ENCODE assay signal across 8 mouse cellular contexts in genomic region chr11:69012071-69012601, GRCm38 (mm10). TPM values are rescaled to one million over a fixed set of nuclear protein-coding genes. Genes with fewer than 3 reads are reported as not detected.
A peak's percentile ranks its signal among the peaks of the same experiment; 100 is the strongest.
DNase-seq lines count a peak whose midpoint lies in the region; ATAC-seq lines count a peak whose summit lies in the region.

No protein-coding gene starts in this region.

- peak; percentile 54 for ATAC-seq in common myeloid progenitor, adult 5-6 weeks (replicated peaks; ENCODE audit: low read depth, poor library complexity, severe bottlenecking)
- peak; percentile 63 for ATAC-seq in megakaryocyte progenitor cell, adult 5-6 weeks (replicated peaks; ENCODE audit: poor library complexity)

- peak; percentile 95 for DNase-seq in ZHBTc4 (ENCODE audit: low read depth, low spot score)
- DNase-seq in gastrocnemius, adult 8-10 months (ENCODE audit: low spot score in 2 of 2) = peak; percentile 77 to 84
- peak; percentile 94 for DNase-seq in induced T-regulatory cell, adult 2 months (ENCODE audit: low read depth)
- DNase-seq in left cerebral cortex, adult 9 months (ENCODE audit: low spot score in 2 of 2) = peak; percentile 80 to 91
- peak; percentile 75 for DNase-seq in right cerebral cortex, postnatal 14 days
- DNase-seq in urinary bladder, postnatal 36 days (ENCODE audit: low spot score in 2 of 2) = peak; percentile 82 to 88

RNA-seq across cellular contexts. Expression of gene Ctc1, which starts 3.6 kb away (rescaled TPM):
- total RNA-seq in common myeloid progenitor, adult 5-6 weeks (2017) = 18.0 and 30.8 TPM in 2 replicates
- 10 to 100 TPM; 10.1 to 12.7 (median 11.0) TPM for total RNA-seq in gastrocnemius, adult 8-10 months (2022)
- total RNA-seq in megakaryocyte progenitor cell, adult 5-6 weeks (2015) = 27.8 and 33.7 TPM in 2 replicates
- 21.2 and 27.2 TPM in 2 replicates for total RNA-seq in megakaryocyte progenitor cell, adult 5-6 weeks (2017)

RNA-seq across cellular contexts. Expression of gene Pfas, which starts 3.9 kb away (rescaled TPM):
- 50.5 and 57.2 TPM in 2 replicates for total RNA-seq in common myeloid progenitor, adult 5-6 weeks (2017)
- 1 to 10 TPM; 4.9 to 9.3 (median 7.4) TPM for total RNA-seq in gastrocnemius, adult 8-10 months (2022)
- 24.8 and 31.3 TPM in 2 replicates for total RNA-seq in megakaryocyte progenitor cell, adult 5-6 weeks (2015)
- 34.9 and 48.8 TPM in 2 replicates for total RNA-seq in megakaryocyte progenitor cell, adult 5-6 weeks (2017)

RNA-seq across cellular contexts. Expression of gene Aurkb, which starts 33.3 kb away (rescaled TPM):
- 89.5 and 121 TPM in 2 replicates for total RNA-seq in common myeloid progenitor, adult 5-6 weeks (2017)
- under 1 TPM in 1 of 4 experiments, not detected in 3; 0.35 TPM for total RNA-seq in gastrocnemius, adult 8-10 months (2022)
- total RNA-seq in megakaryocyte progenitor cell, adult 5-6 weeks (2015) = 100 and 103 TPM in 2 replicates
- total RNA-seq in megakaryocyte progenitor cell, adult 5-6 weeks (2017) = 103 and 128 TPM in 2 replicates

RNA-seq across cellular contexts. Expression of gene Rangrf, which starts 37.2 kb away (rescaled TPM):
- total RNA-seq in common myeloid progenitor, adult 5-6 weeks (2017) = 36.7 and 39.4 TPM in 2 replicates
- 10 to 100 TPM; 59.5 to 84.1 (median 69.6) TPM for total RNA-seq in gastrocnemius, adult 8-10 months (2022)
- total RNA-seq in megakaryocyte progenitor cell, adult 5-6 weeks (2015) = 91.0 and 123 TPM in 2 replicates
- total RNA-seq in megakaryocyte progenitor cell, adult 5-6 weeks (2017) = 46.3 and 54.1 TPM in 2 replicates

RNA-seq across cellular contexts. Expression of gene Slc25a35, which starts 44.2 kb away (rescaled TPM):
- 1.4 and 2.1 TPM in 2 replicates for total RNA-seq in common myeloid progenitor, adult 5-6 weeks (2017)
- 1 to 10 TPM; 3.5 to 4.8 (median 4.3) TPM for total RNA-seq in gastrocnemius, adult 8-10 months (2022)
- total RNA-seq in megakaryocyte progenitor cell, adult 5-6 weeks (2015) = 2.2 and 2.8 TPM in 2 replicates
- total RNA-seq in megakaryocyte progenitor cell, adult 5-6 weeks (2017) = 0.30 and 0.75 TPM in 2 replicates

Comparison
In these comparisons a context has a peak if more than half of its experiments do, and no peak if none do; other contexts are left out.
1. Peak in every context shown above with its lines: DNase-seq and ATAC-seq.
2. RNA of gene Aurkb, which starts 33.3 kb away (total RNA-seq): 100 to 128 TPM in megakaryocyte progenitor cell, adult 5-6 weeks and 89.5 to 121 TPM in common myeloid progenitor, adult 5-6 weeks; 0.35 TPM in gastrocnemius, adult 8-10 months; every median in the first group is over 10 times any median in the second.